Mouse (Mus musculus): Measurements from ENCODE around the gene Tspan18. TPM values are rescaled to one million over a fixed set of nuclear protein-coding genes. Genes with fewer than 3 reads are reported as not detected.
A peak's percentile ranks its signal among the peaks of the same experiment; 100 is the strongest.

The Tspan18 gene
- polyA plus RNA-seq, 1 experiment from 2014 or later = 20.7 TPM

GRCm38 (mm10) chr2:93180077-93180844 is 154.0 kb downstream of the Tspan18 start:
- no peaks in the 10 kb centered on the region for H3K9me3 ChIP-seq
- H3K27me3 ChIP-seq (replicated peaks; ENCODE audit: low read depth, poor library complexity, severe bottlenecking) = peaks cover 100% of the 10 kb centered on the region
- peaks cover 63% of the 10 kb centered on the region for H3K4me1 ChIP-seq
- under 1% methylated on average over 41 of the region's 41 CpGs for WGBS
- DNase-seq (ENCODE audit: low spot score) = peak; percentile 55
- peak overlapping the region; percentile 82 for H3K27ac ChIP-seq (replicated peaks)
- no peaks in the 10 kb centered on the region for H3K36me3 ChIP-seq (replicated peaks)
- peak overlapping the region; percentile 53 for H3K4me3 ChIP-seq

- Histone ChIP-seq H3K36me3 (replicated peaks) (no peaks in the 10 kb centered on the region), H3K27me3 (replicated peaks; ENCODE audit: low read depth, poor library complexity, severe bottlenecking) (peaks cover 94% of the 10 kb centered on the region), H3K9me3 (no peaks in the 10 kb centered on the region), H3K4me3 (no peak overlapping the region; the same call in 1 of the 2 replicates), H3K27ac (replicated peaks) (peak overlapping the region; percentile 21; the same call in 1 of the 2 replicates), H3K4me1 (peaks cover 70% of the 10 kb centered on the region)
- 43% methylated on average over 5 of the region's 5 CpGs for WGBS
- DNase-seq (ENCODE audit: low spot score) = no peak
These were observed 154.7 kb downstream of the Tspan18 start for GRCm38 (mm10) chr2:93179603-93180002.

GRCm38 (mm10) chr2:93178313-93178677 is 156.0 kb downstream of the Tspan18 start:
- WGBS = 88% methylated on average over 4 of the region's 4 CpGs
- H3K4me1 ChIP-seq = peaks cover 73% of the 10 kb centered on the region

GRCm38 (mm10) chr2:93177668-93178312 is 156.5 kb downstream of the Tspan18 start:
- H3K4me3 ChIP-seq = no peak overlapping the region
- peak overlapping the region; percentile 77 for H3K27ac ChIP-seq (replicated peaks)
- H3K27me3 ChIP-seq (replicated peaks; ENCODE audit: low read depth, poor library complexity, severe bottlenecking) = peaks cover 85% of the 10 kb centered on the region
- DNase-seq (ENCODE audit: low spot score) = peak; percentile 26
- no peaks in the 10 kb centered on the region for H3K9me3 ChIP-seq
- 77% methylated on average over 20 of the region's 20 CpGs for WGBS
- peaks cover 75% of the 10 kb centered on the region for H3K4me1 ChIP-seq
- no peaks in the 10 kb centered on the region for H3K36me3 ChIP-seq (replicated peaks)

More at GRCm38 (mm10) chr2:93178313-93178677, 156.0 kb downstream of the Tspan18 start:
- H3K36me3 ChIP-seq (replicated peaks) = no peaks in the 10 kb centered on the region
- DNase-seq (ENCODE audit: low spot score) = no peak
- no peak overlapping the region for H3K4me3 ChIP-seq
- H3K9me3 ChIP-seq = no peaks in the 10 kb centered on the region
- H3K27me3 ChIP-seq (replicated peaks; ENCODE audit: low read depth, poor library complexity, severe bottlenecking) = peaks cover 85% of the 10 kb centered on the region
- peak overlapping the region; percentile 21; the same call in 1 of the 2 replicates for H3K27ac ChIP-seq (replicated peaks)

GRCm38 (mm10) chr2:93176871-93177667 is 157.2 kb downstream of the Tspan18 start:
- DNase-seq (ENCODE audit: low spot score) = peak; percentile 87
- H3K36me3 ChIP-seq (replicated peaks) = no peaks in the 10 kb centered on the region
- H3K9me3 ChIP-seq = no peaks in the 10 kb centered on the region
- H3K4me1 ChIP-seq = peaks cover 77% of the 10 kb centered on the region
- H3K27me3 ChIP-seq (replicated peaks; ENCODE audit: low read depth, poor library complexity, severe bottlenecking) = peaks cover 79% of the 10 kb centered on the region
- H3K4me3 ChIP-seq = peak overlapping the region; percentile 37
- WGBS = 1% methylated on average over 17 of the region's 17 CpGs
- H3K27ac ChIP-seq (replicated peaks) = peak overlapping the region; percentile 77

- Histone ChIP-seq H3K9me3 (no peaks in the 10 kb centered on the region), H3K4me3 (peak overlapping the region; percentile 37; the same call in 1 of the 2 replicates), H3K36me3 (replicated peaks) (no peaks in the 10 kb centered on the region), H3K27me3 (replicated peaks; ENCODE audit: low read depth, poor library complexity, severe bottlenecking) (peaks cover 77% of the 10 kb centered on the region), H3K4me1 (peaks cover 83% of the 10 kb centered on the region), H3K27ac (replicated peaks) (peak overlapping the region; percentile 77)
- DNase-seq (ENCODE audit: low spot score) = no peak
- 17% methylated on average over 4 of the region's 4 CpGs for whole genome bisulfite sequencing
These were observed 158.0 kb downstream of the Tspan18 start for GRCm38 (mm10) chr2:93176193-93176798.

GRCm38 (mm10) chr2:93175721-93176120 is 158.6 kb downstream of the Tspan18 start:
- H3K27me3 ChIP-seq (replicated peaks; ENCODE audit: low read depth, poor library complexity, severe bottlenecking) = peaks cover 77% of the 10 kb centered on the region
- 74% methylated on average over 2 of the region's 2 CpGs for WGBS
- H3K27ac ChIP-seq (replicated peaks) = peak overlapping the region; percentile 77
- no peak for DNase-seq (ENCODE audit: low spot score)
- no peaks in the 10 kb centered on the region for H3K9me3 ChIP-seq
- H3K36me3 ChIP-seq (replicated peaks) = no peaks in the 10 kb centered on the region
- peaks cover 82% of the 10 kb centered on the region for H3K4me1 ChIP-seq
- no peak overlapping the region for H3K4me3 ChIP-seq

GRCm38 (mm10) chr2:93175278-93175677 is 159.0 kb downstream of the Tspan18 start:
- Histone ChIP-seq H3K9me3 (no peaks in the 10 kb centered on the region), H3K4me3 (no peak overlapping the region), H3K4me1 (peaks cover 78% of the 10 kb centered on the region), H3K27ac (replicated peaks) (peak overlapping the region; percentile 77), H3K27me3 (replicated peaks; ENCODE audit: low read depth, poor library complexity, severe bottlenecking) (peaks cover 77% of the 10 kb centered on the region), H3K36me3 (replicated peaks) (no peaks in the 10 kb centered on the region)
- peak; percentile 24 for DNase-seq (ENCODE audit: low spot score)
- WGBS = 22% methylated on average over 5 of the region's 5 CpGs

- DNase-seq (ENCODE audit: low spot score) = peak; percentile 38
- peaks cover 68% of the 10 kb centered on the region for H3K4me1 ChIP-seq
- WGBS = 14% methylated on average over 5 of the region's 5 CpGs
These were observed 160.1 kb downstream of the Tspan18 start for GRCm38 (mm10) chr2:93174159-93174558.

GRCm38 (mm10) chr2:93172460-93172859 is 161.8 kb downstream of the Tspan18 start:
- Histone ChIP-seq H3K27ac (replicated peaks) (0 out of 2 replicates have a peak overlapping the region, but pooled peaks have one; percentile 51), H3K4me3 (no peak overlapping the region), H3K9me3 (no peaks in the 10 kb centered on the region), H3K27me3 (replicated peaks; ENCODE audit: low read depth, poor library complexity, severe bottlenecking) (peaks cover 58% of the 10 kb centered on the region), H3K36me3 (replicated peaks) (no peaks in the 10 kb centered on the region), H3K4me1 (peaks cover 57% of the 10 kb centered on the region)
- 36% methylated on average over 5 of the region's 5 CpGs for WGBS
- DNase-seq (ENCODE audit: low spot score) = peak; percentile 31

More at GRCm38 (mm10) chr2:93174159-93174558, 160.1 kb downstream of the Tspan18 start:
- Histone ChIP-seq H3K9me3 (no peaks in the 10 kb centered on the region), H3K36me3 (replicated peaks) (no peaks in the 10 kb centered on the region), H3K27ac (replicated peaks) (peak overlapping the region; percentile 61), H3K27me3 (replicated peaks; ENCODE audit: low read depth, poor library complexity, severe bottlenecking) (peaks cover 75% of the 10 kb centered on the region), H3K4me3 (no peak overlapping the region)

- no peaks in the 10 kb centered on the region for H3K36me3 ChIP-seq (replicated peaks)
- peaks cover 52% of the 10 kb centered on the region for H3K4me1 ChIP-seq
- no peaks in the 10 kb centered on the region for H3K9me3 ChIP-seq
- no peak overlapping the region for H3K4me3 ChIP-seq
- peaks cover 53% of the 10 kb centered on the region for H3K27me3 ChIP-seq (replicated peaks; ENCODE audit: low read depth, poor library complexity, severe bottlenecking)
- no peak overlapping the region; the same call in 1 of the 2 replicates for H3K27ac ChIP-seq (replicated peaks)
- 77% methylated on average over 6 of the region's 6 CpGs for WGBS
- no peak for DNase-seq (ENCODE audit: low spot score)
These were observed 162.4 kb downstream of the Tspan18 start for GRCm38 (mm10) chr2:93171929-93172328.

GRCm38 (mm10) chr2:93170845-93171200 is 163.5 kb downstream of the Tspan18 start:
- no peaks in the 10 kb centered on the region for H3K36me3 ChIP-seq (replicated peaks)
- no peak overlapping the region for H3K27ac ChIP-seq (replicated peaks)

More at GRCm38 (mm10) chr2:93170845-93171200, 163.5 kb downstream of the Tspan18 start:
- Histone ChIP-seq H3K27me3 (replicated peaks; ENCODE audit: low read depth, poor library complexity, severe bottlenecking) (peaks cover 41% of the 10 kb centered on the region), H3K4me1 (peaks cover 45% of the 10 kb centered on the region), H3K9me3 (no peaks in the 10 kb centered on the region), H3K4me3 (no peak overlapping the region)
- 92% methylated on average over 5 of the region's 5 CpGs for WGBS
- no peak for DNase-seq (ENCODE audit: low spot score)
